Mouse (Mus musculus) forebrain, embryonic 16.5 days (tissue): ENCODE data around the gene Tut7. TPM values are rescaled to one million over a fixed set of nuclear protein-coding genes. Genes with fewer than 3 reads are reported as not detected.
A peak's percentile ranks its signal among the peaks of the same experiment; 100 is the strongest.

Experiments used
- ATAC-seq: fragments of 200-750 bp; cut with Nextera tagmentation; 2 replicates; pipeline ENCODE4 v1.8.0; 2017; ENCODE audit warnings: mild to moderate bottlenecking, moderate library complexity
- H3K27ac ChIP-seq: fragments of 300-500 bp; sonication (generic); 2 replicates; pipeline ENCODE4 v1.5.1; 2014; ENCODE audit warnings: low read length, control low read depth
- H3K27me3 ChIP-seq: fragments of 300-500 bp; sonication (generic); replicated peaks from 2 replicates; pipeline ENCODE4 v1.6.1; 2014; ENCODE audit warnings: low read length; ENCODE audit not compliant: control insufficient read depth, insufficient read depth
- H3K36me3 ChIP-seq: fragments of 300-500 bp; sonication (generic); 2 replicates; pipeline ENCODE4 v1.6.1; 2014; ENCODE audit not compliant: control insufficient read depth, insufficient read depth
- H3K4me1 ChIP-seq: fragments of 300-500 bp; sonication (generic); replicated peaks from 2 replicates; pipeline ENCODE4 v1.6.1; 2014; ENCODE audit warnings: low read length; ENCODE audit not compliant: control insufficient read depth, insufficient read depth
- H3K4me2 ChIP-seq: fragments of 300-500 bp; sonication (generic); 2 replicates; pipeline ENCODE4 v1.6.1; 2014; ENCODE audit warnings: mild to moderate bottlenecking, low read length, control low read depth
- H3K4me3 ChIP-seq: fragments of 300-500 bp; sonication (generic); replicated peaks from 2 replicates; pipeline ENCODE4 v1.5.1; 2014; ENCODE audit warnings: mild to moderate bottlenecking, low read length, control low read depth
- H3K9ac ChIP-seq: fragments of 300-500 bp; sonication (generic); replicated peaks from 2 replicates; pipeline ENCODE4 v1.6.1; 2014; ENCODE audit warnings: low read depth, low read length, control low read depth
- H3K9me3 ChIP-seq: fragments of 300-500 bp; sonication (generic); 2 replicates; pipeline ENCODE4 v1.6.1; 2016; ENCODE audit warnings: low read length; ENCODE audit not compliant: control insufficient read depth
- WGBS: fragments of 180-500 bp; shearing (Covaris S2); extraction: QIAGEN DNeasy Blood & Tissue Kit; methylation state at CpG from one replicate; pipeline ENCODE4 v1.1.7; 2014; 5-methylcytosine and 5-hydroxymethylcytosine counted together
- polyA plus RNA-seq: library from polyadenylated mRNA; unstranded; fragments of >200 nt; fragmentation: Nextera tagmentation; extraction: Ambion mirVana; gene quantifications from 2 replicates; pipeline ENCODE4 v1.2.1, GENCODE M21; 2015

Gene Tut7
- polyA plus RNA-seq, 1 experiment from 2014 or later, result 65.1 TPM

GRCm38 (mm10) chr13:59775168-59775567, 47.8 kb downstream of the Tut7 start:
- peaks cover 20% of the 10 kb centered on the region for H3K36me3 ChIP-seq
- no peak overlapping the region for H3K9ac ChIP-seq
- H3K27ac ChIP-seq, result no peak overlapping the region
- ATAC-seq, result no peak
- H3K4me3 ChIP-seq, result no peak overlapping the region
- H3K27me3 ChIP-seq, result no peaks in the 10 kb centered on the region
- H3K4me2 ChIP-seq, result no peak overlapping the region
- WGBS, result 83% methylated on average over 3 of the region's 3 CpGs
- no peaks in the 10 kb centered on the region for H3K9me3 ChIP-seq
- H3K4me1 ChIP-seq, result peaks cover 10% of the 10 kb centered on the region

- Histone ChIP-seq H3K9ac (no peak overlapping the region), H3K27ac (peak overlapping the region; percentile 99), H3K4me2 (no peak overlapping the region), H3K27me3 (no peaks in the 10 kb centered on the region), H3K4me1 (peaks cover 31% of the 10 kb centered on the region), H3K36me3 (0 out of 2 replicates have a peak, but pooled peaks cover 6% of the 10 kb centered on the region), H3K9me3 (no peaks in the 10 kb centered on the region), H3K4me3 (no peak overlapping the region)
- 45% methylated on average over 9 of the region's 9 CpGs for WGBS
- no peak for ATAC-seq
Measured at GRCm38 (mm10) chr13:59771257-59771656, 51.7 kb downstream of the Tut7 start.

- no peaks in the 10 kb centered on the region for H3K27me3 ChIP-seq
- peak overlapping the region; percentile 80; the same call in 1 of the 2 replicates for H3K9ac ChIP-seq
- ATAC-seq, result no peak
- 0 out of 2 replicates have a peak, but pooled peaks cover 6% of the 10 kb centered on the region for H3K36me3 ChIP-seq
- peaks cover 31% of the 10 kb centered on the region for H3K4me1 ChIP-seq
- peak overlapping the region; percentile 68 for H3K4me2 ChIP-seq
- H3K4me3 ChIP-seq, result peak overlapping the region; percentile 75
- H3K9me3 ChIP-seq, result no peaks in the 10 kb centered on the region
- H3K27ac ChIP-seq, result peak overlapping the region; percentile 99
- 65% methylated on average over 9 of the region's 9 CpGs for WGBS
Measured at GRCm38 (mm10) chr13:59770847-59771246, 52.1 kb downstream of the Tut7 start.

GRCm38 (mm10) chr13:59770164-59770562, 52.8 kb downstream of the Tut7 start:
- H3K9ac ChIP-seq, result peak overlapping the region; percentile 80
- WGBS, result 0% methylated on average over 28 of the region's 28 CpGs
- H3K27ac ChIP-seq, result peak overlapping the region; percentile 99
- ATAC-seq, result peak; percentile 82
- no peaks in the 10 kb centered on the region for H3K9me3 ChIP-seq
- H3K4me3 ChIP-seq, result peak overlapping the region; percentile 75
- no peaks in the 10 kb centered on the region for H3K27me3 ChIP-seq
- H3K4me2 ChIP-seq, result peak overlapping the region; percentile 68
- peaks cover 31% of the 10 kb centered on the region for H3K4me1 ChIP-seq
- H3K36me3 ChIP-seq, result 0 out of 2 replicates have a peak, but pooled peaks cover 5% of the 10 kb centered on the region

- Histone ChIP-seq H3K4me1 (peaks cover 31% of the 10 kb centered on the region), H3K4me2 (peak within 1 kb of the TSS; percentile 68), H3K4me3 (peak within 1 kb of the TSS; percentile 75), H3K27ac (peak within 1 kb of the TSS; percentile 99), H3K36me3 (no peaks in the 10 kb centered on the region), H3K9ac (peak within 1 kb of the TSS; percentile 80), H3K27me3 (no peaks in the 10 kb centered on the region), H3K9me3 (no peaks in the 10 kb centered on the region)
- WGBS, result under 1% methylated on average over 79 of the region's 91 CpGs
- peak; percentile 97 for ATAC-seq
Measured at GRCm38 (mm10) chr13:59769296-59770163, 53.4 kb downstream of the Tut7 start, which contains the start of gene Isca1. Isca1 (minus strand) TSS chr13:59769810.

DNA sequence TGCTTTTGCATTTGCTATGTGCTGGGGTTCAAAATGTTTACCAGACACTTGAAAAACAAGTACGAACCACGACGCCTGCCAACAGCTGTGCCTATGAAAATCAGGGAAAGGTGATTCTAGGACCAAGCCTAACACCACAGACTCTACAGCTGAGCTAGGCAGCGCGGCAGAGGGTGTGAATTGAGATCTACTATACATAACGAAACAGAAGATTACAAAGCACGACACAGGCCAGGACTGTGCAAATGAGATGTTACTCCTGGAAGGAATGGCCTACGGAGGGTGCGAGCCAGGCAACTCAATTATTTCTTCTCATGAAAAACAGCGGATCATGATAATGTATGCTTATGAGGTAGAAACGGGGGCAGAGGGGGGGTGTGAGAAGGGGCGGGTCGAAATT, 54.4 kb downstream of the Tut7 start:
- H3K4me2 ChIP-seq, result peak overlapping the region; percentile 56
- H3K27me3 ChIP-seq, result no peaks in the 10 kb centered on the region
- H3K9ac ChIP-seq, result 0 out of 2 replicates have a peak overlapping the region, but pooled peaks have one; percentile 77
- H3K4me1 ChIP-seq, result peaks cover 31% of the 10 kb centered on the region
- 27% methylated on average over 13 of the region's 13 CpGs for WGBS
- H3K27ac ChIP-seq, result no peak overlapping the region
- H3K36me3 ChIP-seq, result no peaks in the 10 kb centered on the region
- H3K9me3 ChIP-seq, result no peaks in the 10 kb centered on the region
- H3K4me3 ChIP-seq, result peak overlapping the region; percentile 75
- ATAC-seq, result no peak

DNA sequence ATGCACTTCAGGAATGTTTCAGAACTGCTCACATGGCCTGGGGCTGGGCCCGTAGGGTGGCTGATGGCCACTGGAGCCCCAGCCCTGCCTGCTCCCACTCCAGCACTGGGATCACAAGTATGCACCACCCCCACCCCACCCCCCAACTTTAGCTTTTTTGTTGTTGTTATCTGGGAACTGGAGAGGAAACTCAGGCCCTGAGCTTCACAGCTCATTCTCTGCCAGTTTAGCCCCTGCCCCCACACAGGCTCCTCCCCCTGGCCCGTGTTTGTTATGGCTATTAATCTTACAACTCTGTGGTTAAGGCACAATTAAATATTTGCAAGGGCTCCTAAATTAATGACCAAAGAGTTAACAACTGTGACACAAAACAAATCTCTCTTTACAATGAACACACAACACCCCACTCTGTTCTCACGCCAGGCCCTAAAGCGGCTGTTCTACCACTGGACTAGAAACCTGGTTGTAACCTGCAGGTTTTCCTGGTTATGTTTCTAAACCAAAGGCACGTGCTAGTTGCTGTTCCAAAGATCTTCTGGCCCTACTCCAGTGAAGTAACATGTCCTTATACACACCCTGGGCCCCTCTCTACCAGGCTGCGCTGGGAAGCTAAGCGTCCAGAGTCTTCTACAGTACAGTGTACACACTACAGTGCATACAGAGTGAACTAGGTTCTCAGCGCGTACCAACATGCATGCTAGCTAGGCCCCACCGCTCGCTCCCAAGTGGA, 56.0 kb downstream of the Tut7 start:
- Histone ChIP-seq H3K9ac (no peak overlapping the region), H3K36me3 (no peaks in the 10 kb centered on the region; the same call in 1 of the 2 replicates), H3K4me3 (no peak overlapping the region), H3K9me3 (no peaks in the 10 kb centered on the region), H3K27ac (no peak overlapping the region), H3K4me1 (peaks cover 31% of the 10 kb centered on the region), H3K27me3 (no peaks in the 10 kb centered on the region), H3K4me2 (no peak overlapping the region)
- no peak for ATAC-seq
- 80% methylated on average over 11 of the region's 11 CpGs for WGBS

DNA sequence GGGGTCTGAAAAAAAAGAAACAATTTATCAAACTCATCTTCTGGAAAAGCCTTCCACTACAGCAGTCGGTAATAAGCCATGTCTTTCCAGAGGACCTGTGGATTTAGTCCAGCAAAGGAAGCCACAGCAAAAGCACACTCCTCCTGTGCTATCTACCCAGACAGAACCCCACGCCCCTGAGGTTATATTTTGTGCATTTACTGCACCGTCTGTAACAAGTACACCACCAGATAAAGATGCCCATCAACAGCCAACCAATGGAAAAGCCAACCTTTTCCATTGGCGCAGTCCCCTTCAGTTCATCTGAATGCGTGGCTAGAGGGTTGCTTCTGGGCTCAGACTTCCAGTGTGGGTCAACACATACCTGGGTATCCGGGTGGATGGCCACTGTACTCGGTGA, 60.2 kb downstream of the Tut7 start:
- Histone ChIP-seq H3K4me1 (peaks cover 10% of the 10 kb centered on the region), H3K27ac (no peak overlapping the region), H3K4me3 (no peak overlapping the region), H3K9ac (no peak overlapping the region), H3K36me3 (peaks cover 5% of the 10 kb centered on the region; the same call in 1 of the 2 replicates), H3K9me3 (no peaks in the 10 kb centered on the region), H3K27me3 (no peaks in the 10 kb centered on the region), H3K4me2 (no peak overlapping the region)
- no peak for ATAC-seq
- 94% methylated on average over 7 of the region's 7 CpGs for WGBS

DNA sequence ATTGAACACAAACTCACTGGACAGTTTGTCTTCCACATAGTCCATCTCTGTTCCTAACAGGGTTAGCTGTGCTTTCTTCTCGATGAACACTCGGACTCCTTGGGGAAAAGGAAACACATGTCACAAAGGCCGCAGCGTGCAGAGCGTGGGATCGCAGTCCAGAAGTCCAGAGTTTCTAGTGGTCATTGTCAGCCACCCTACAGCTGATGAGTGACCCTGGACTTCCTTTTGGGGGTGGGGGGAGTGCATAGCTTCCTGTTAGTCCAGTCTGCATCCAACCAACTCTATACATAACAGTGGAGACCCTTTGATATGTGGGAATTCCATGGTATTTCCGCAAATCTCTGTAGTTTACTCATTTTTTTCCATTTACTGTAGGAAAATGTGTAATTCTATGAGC, 66.0 kb downstream of the Tut7 start:
- Histone ChIP-seq H3K4me1 (no peaks in the 10 kb centered on the region), H3K27me3 (no peaks in the 10 kb centered on the region), H3K4me3 (no peak overlapping the region), H3K9me3 (no peaks in the 10 kb centered on the region), H3K36me3 (peaks cover 10% of the 10 kb centered on the region), H3K27ac (no peak overlapping the region), H3K4me2 (no peak overlapping the region), H3K9ac (no peak overlapping the region)
- 93% methylated on average over 7 of the region's 7 CpGs for WGBS
- no peak for ATAC-seq
